Mouse (Mus musculus): ENCODE data around the gene Oxld1.

GRCm38 (mm10) chr11:120426727-120427126 lies 31.1 kb downstream of the Oxld1 start:
- no peak for TF ChIP-seq CTCF (IDR thresholded peaks at IDR 0.05; ENCODE audit: low read depth, low read length)
- TF ChIP-seq POLR2A (IDR thresholded peaks at IDR 0.05; ENCODE audit: borderline replicate concordance, low read depth, low read length), result no peak
